Mouse (Mus musculus) layer of hippocampus, adult 8-10 months (tissue): Measurements from ENCODE around the gene Spryd4. TPM values are rescaled to one million over a fixed set of nuclear protein-coding genes. Genes with fewer than 3 reads are reported as not detected.
"Not testable (repeated sequence)": the region's sequence is repeated elsewhere in the genome, so short reads cannot be mapped to it uniquely, and the experiment has no call there.

ENCODE experiments used
- DNase-seq, 2 experiments: peaks; one replicate each; pipeline ENCODE4 v3.0.0; 2022; ENCODE audit warnings: low spot score in 2 of 2
- total RNA-seq, 4 experiments: library from RNA; stranded (reverse); gene quantifications; 2 replicates each; pipeline ENCODE4 v1.2.4; 2022

Gene Spryd4
- total RNA-seq, 4 experiments from 2014 or later: 9.2 to 10.3 (median 9.6) TPM

GRCm38 (mm10) chr10:128225538-128225937 is 13.9 kb upstream of the Spryd4 start, which contains the start of gene Mip:
Gene Mip (plus strand): TSS chr10:128225838.
- DNase-seq: no peak

GRCm38 (mm10) chr10:128225064-128225463 is 13.5 kb upstream of the Spryd4 start:
- no peak for DNase-seq

DNA sequence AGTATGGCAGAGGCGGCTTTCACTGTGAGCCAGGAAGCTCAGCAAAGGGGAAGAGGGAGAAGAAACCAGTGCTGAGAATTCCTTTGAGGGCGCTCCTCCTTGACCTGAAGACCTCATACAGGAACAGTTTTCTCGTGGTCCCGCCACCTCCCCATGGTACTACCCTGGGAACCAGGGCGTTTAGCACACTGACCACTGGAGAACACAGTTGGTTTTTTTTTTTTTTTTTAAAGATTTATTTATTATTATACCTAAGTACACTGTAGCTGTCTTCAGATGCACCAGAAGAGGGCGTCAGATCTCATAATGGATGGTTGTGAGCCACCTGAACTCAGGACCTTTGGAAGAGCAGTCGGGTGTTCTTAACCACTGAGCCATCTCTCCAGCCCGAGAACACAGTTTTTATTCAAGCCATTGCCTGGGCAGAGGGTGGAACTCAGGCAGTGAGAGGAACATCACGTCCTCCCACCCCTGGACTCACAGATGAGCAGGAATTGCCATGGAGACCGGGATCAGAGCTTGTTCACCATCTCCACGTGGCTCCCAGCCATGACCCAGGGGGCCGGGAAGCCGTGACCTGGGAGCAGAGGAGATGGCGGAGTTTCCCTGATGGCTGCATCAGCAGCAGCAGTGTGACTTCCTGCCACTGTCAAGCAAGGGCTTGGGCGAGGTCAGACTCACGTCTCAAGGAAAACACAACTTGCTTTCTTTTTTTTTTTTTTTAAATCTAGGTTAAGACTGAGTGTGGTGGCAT is 10.1 kb upstream of the Spryd4 start:
- no peak for DNase-seq

DNA sequence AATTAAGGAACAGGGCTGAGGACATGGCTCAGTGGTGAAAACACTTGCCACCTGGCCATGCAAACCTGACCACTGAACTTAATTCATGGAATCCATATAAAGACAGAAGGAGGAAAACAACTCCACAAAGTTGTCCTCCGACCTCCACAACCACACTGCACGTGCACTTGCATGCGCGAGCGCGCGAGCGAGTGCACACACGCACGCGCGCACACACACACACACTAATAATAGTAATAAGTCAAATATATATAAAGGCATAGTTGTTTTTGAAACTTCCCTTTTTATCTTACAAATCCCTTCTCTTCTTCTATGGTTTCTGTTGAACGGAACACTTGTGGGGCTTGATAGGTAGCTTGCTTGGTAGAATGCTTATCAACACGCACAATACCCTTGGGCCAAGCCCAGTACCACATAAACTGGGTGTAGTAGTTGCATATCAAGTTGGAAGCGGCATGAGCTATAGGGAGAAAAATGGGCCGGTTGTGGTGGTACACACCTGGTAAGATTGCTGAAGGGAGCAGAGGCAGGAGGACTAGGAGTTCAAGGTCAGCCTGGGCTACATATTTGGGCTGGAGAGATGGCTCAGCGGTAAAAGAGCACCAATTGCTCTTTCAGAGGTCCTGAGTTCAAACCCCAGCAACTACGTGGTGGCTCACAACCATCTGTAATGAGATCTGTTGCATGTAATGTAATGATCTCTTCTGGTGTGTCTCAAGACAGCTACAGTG is 6.9 kb upstream of the Spryd4 start:
- no peak for DNase-seq

- no peak for DNase-seq
These were observed 3.4 kb upstream of the Spryd4 start for GRCm38 (mm10) chr10:128214981-128215380.

DNA sequence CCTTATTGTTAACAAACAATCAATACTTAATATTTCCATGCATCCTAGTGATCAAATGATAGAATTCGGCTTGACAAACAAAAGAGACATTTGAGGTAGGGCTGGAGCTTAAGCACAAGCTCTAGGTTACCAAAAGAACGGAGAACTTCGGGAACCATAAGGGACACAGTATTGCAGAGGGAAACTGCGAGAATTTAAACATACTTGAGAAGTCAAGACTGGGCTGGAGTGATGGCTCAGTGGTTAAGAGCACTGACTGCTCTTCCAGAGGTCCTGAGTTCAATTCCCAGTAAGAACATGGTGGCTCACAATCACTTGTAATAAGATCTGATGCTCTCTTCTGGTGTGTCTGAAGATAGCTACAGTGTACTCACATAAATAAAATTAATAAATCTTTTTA is 2.5 kb upstream of the Spryd4 start:
- DNase-seq: not testable (repeated sequence)

GRCm38 (mm10) chr10:128212871-128213323 is 1.3 kb upstream of the Spryd4 start:
- DNase-seq: peak; percentile 40 to 62

DNA sequence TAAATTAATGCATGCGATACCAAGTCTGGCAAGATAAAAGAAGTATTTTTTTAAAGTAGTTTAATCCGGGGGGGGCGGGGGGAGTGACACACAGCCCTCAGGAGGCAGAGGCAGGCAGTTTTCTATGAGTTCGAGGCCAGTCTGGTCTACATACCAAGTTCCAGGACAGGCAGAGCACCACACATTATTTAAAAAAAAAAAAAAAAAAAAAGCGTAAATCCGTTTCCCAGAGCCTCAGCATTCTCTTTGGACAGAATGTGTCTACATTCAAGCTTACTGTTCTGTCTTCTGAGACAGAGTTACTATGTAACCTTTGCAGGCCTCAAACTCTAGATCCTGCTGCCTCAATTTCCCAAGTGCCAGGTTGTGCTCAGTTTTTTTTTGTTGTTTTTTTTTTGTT is 541 bp upstream of the Spryd4 start:
- no peak for DNase-seq

GRCm38 (mm10) chr10:128210954-128211353 is 653 bp downstream of the Spryd4 start:
- no peak for DNase-seq

DNA sequence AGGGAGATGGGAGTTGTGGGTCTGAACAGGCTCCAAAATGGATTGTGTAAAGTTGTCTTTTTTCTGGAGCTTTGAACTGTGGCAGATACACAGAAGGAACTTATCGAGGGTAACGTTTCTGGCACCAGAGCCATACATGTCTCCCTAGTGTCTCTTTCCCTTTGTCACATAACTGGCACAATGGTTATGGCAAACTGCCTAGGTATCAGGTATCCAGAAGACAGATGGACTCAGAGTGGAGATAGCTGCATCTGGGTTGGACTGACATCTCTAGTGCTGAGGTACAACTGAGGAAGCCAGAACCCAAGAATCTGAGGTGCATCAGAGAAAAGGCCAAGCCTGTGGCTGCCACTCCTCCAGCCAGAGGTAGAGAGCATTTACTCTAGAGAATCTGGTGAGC is 1.5 kb downstream of the Spryd4 start:
- no peak for DNase-seq

- DNase-seq: no peak
These were observed 2.1 kb downstream of the Spryd4 start for GRCm38 (mm10) chr10:128209311-128210009.

DNA sequence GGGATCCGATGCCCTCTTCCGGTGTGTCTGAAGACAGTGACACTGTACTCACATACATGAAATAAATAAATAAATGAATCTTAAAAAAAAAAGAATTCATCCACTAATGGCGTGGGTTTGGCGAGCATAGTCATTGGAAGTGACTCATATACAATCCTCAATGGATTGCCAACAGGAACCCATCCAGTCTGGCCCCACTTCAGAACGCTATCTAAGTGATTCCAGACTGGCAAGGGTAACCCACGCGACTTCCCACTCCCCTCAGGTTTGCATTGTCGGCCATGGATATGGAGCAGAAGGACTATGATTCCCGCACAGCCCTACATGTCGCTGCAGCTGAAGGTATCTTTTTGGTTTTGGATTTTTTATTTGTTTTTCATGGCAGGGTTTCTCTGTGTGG is 3.3 kb downstream of the Spryd4 start:
- peak in 1 of 2 experiments; percentile 14 for DNase-seq

DNA sequence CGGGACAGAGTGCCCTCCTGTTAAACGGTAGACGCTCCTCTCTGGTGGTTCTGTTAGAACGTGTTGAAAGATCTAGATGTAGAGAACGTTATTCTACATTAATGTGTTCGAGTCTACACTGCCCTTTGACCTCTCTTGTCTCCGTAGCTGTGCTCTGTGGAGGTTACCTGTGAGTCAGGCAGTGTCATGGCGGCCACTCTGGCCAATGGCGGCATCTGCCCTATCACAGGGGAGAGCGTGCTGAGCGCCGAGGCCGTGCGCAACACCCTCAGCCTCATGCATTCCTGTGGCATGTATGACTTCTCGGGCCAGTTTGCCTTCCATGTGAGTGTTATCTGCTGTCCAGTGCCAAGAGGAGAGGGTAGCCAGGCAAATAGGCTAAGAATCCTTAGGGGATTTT is 6.7 kb downstream of the Spryd4 start:
- no peak for DNase-seq

- DNase-seq: no peak
These were observed 9.8 kb downstream of the Spryd4 start for GRCm38 (mm10) chr10:128201856-128202255.

- peak; percentile 45 to 53 for DNase-seq
These were observed 16.8 kb downstream of the Spryd4 start for GRCm38 (mm10) chr10:128194551-128195461.

- DNase-seq: peak; percentile 96 to 97
These were observed 17.5 kb downstream of the Spryd4 start, which contains the start of gene Gls2 for GRCm38 (mm10) chr10:128194024-128194550. Gene Gls2 (plus strand): TSS chr10:128194457.

DNA sequence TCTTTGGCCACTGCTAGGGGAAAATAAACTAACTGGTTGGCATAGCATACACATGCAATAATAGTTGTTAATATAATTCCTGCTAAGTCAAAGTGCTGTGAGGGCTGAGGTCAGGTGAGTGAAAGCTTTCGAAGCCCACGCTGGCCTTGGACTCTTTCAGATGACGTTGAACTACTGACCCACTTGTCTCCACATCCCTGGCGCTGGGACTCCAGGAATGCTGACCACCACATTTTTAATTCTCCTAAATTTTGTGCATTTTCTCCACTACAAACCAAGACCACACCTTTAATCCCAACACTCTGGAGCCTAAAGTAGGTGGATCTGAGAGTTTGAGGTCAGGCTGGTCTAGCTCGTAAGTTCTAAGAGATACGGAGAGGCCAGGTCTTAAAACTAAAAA is 18.5 kb downstream of the Spryd4 start:
- no peak for DNase-seq

DNA sequence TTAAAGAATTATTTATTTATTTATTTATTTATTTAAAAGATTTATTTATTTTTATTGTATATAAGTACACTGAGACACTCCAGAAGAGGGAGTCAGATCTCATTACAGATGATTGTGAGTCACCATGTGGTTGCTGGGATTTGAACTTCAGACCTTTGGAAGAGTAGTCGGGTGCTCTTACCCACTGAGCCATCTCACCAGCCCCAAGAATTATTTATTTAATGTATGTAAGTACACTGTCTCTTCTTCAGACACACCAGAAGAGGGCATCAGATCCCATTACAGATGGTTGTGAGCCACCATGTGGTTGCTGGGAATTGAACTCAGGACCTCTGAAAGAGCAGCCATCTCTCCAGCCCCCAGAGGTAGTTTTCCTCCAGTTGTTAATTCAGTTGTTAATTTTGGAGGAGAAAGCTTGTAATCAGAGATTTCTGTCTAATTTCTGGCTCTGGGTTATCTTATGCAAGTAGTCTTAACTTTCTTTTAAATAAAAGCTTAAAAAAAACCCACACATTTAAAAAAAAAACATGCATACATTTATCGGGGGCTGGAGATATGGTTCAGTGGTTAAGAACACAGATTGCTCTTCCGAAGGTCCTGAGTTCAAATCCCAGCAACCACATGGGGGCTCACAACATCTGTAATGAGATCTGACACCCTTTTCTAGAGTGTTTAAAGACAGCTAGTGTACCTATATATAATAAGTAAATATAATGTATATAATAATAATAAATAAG is 19.4 kb downstream of the Spryd4 start:
- not testable (repeated sequence) for DNase-seq

GRCm38 (mm10) chr10:128191472-128191871 is 20.1 kb downstream of the Spryd4 start:
- no peak for DNase-seq
